Mouse (Mus musculus) left cerebral cortex, postnatal 36 days (tissue): ENCODE results near the gene Renbp. TPM values are rescaled to one million over a fixed set of nuclear protein-coding genes. Genes with fewer than 3 reads are reported as not detected.

Source experiments
- DNase-seq, 2 experiments: peaks; one replicate each; pipeline ENCODE4 v3.0.0; 2021 to 2022; ENCODE audit warnings: low spot score in 2 of 2, mixed read lengths in 1 of 2
- intact Hi-C: fragments of 180-260 bp; cut with DNase I; formaldehyde crosslinking; loops from one replicate; pipeline ENCODE4 v1.15.1; 2025
- total RNA-seq, 2 experiments: library from RNA; stranded (reverse); gene quantifications; 2 replicates each; pipeline ENCODE4 v1.2.3; 2021

Renbp gene
- total RNA-seq, 2 experiments from 2014 or later: 5.5 to 7.3 TPM

DNA sequence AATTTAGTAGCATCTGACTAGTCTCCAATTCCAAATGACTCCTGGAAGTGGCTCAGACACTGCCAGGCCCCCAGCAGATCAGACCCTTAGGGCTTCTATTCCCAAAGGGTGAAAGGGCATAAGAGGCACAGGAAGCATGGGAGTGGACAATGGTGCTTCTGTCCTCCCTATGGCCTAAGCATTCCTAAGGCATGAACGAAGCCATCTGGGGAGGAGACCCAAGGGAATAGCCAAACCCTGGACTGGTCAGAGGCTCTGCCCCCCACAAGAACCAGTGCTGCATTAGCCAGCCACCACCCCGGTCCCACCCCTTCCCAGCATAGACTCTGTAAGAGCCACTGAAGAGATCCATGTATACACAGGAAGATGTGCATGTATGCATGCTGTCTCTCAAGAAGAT, 54.8 kb downstream of the Renbp start:
- intact Hi-C loops: no loop called here
- DNase-seq: no peak

Other genes with a start within 250 kb of the Renbp start
- 10 to 100 TPM; 77.9 to 83.8 TPM for gene Bcap31, start 214.7 kb downstream of the Renbp start, total RNA-seq
- gene Abcd1, start 214.3 kb downstream of the Renbp start, total RNA-seq: 10 to 100 TPM; 11.8 to 13.6 TPM
- gene Plxnb3, start 173.8 kb downstream of the Renbp start, total RNA-seq: 10 to 100 TPM in 1 of 2 experiments, 1 to 10 TPM in 1; 9.8 to 10.2 TPM
- gene Srpk3, start 156.4 kb downstream of the Renbp start, total RNA-seq: 10 to 100 TPM in 1 of 2 experiments, 1 to 10 TPM in 1; 8.2 to 10.4 TPM
- 100 to 1,000 TPM; 179 to 205 TPM for gene Idh3g, start 144.0 kb downstream of the Renbp start, total RNA-seq
- gene Ssr4, start 143.8 kb downstream of the Renbp start, total RNA-seq: 10 to 100 TPM; 81.2 to 95.9 TPM
- 100 to 1,000 TPM; 116 to 121 TPM for gene Pdzd4, start 105.9 kb downstream of the Renbp start, total RNA-seq
- not detected for gene Avpr2, start 38.7 kb downstream of the Renbp start, total RNA-seq
- 100 to 1,000 TPM; 131 to 179 TPM for gene L1cam, start 34.7 kb downstream of the Renbp start, total RNA-seq
- gene Arhgap4, start 9.0 kb downstream of the Renbp start, total RNA-seq: 1 to 10 TPM; 3.0 to 6.6 TPM
- gene Naa10, start 8.9 kb downstream of the Renbp start, total RNA-seq: 10 to 100 TPM; 52.5 to 54.7 TPM
- gene Hcfc1, start 35.5 kb upstream of the Renbp start, total RNA-seq: 10 to 100 TPM; 69.4 to 75.1 TPM
- 10 to 100 TPM; 44.0 to 53.8 TPM for gene Irak1, start 93.1 kb upstream of the Renbp start, total RNA-seq
- under 1 TPM in 1 of 2 experiments, not detected in 1; 0.66 TPM for gene Opn1mw, start 196.6 kb upstream of the Renbp start, total RNA-seq
- gene Mecp2, start 204.5 kb upstream of the Renbp start, total RNA-seq: 10 to 100 TPM; 82.0 to 91.2 TPM
- gene Tex28, start 237.0 kb upstream of the Renbp start, total RNA-seq: not detected
- gene Tktl1, start 246.4 kb upstream of the Renbp start, total RNA-seq: not detected